Mouse (Mus musculus) stomach, postnatal 0 days (tissue): ENCODE results near the gene Dpm1.

Source experiments
- CTCF ChIP-seq: IDR thresholded peaks from 2 replicates; pipeline ENCODE4 v1.5.1; 2016; ENCODE audit warnings: antibody characterized with exemption, low read depth, mild to moderate bottlenecking, moderate library complexity
- EP300 ChIP-seq: optimal IDR thresholded peaks from 2 replicates; pipeline ENCODE3; 2016; ENCODE audit warnings: antibody characterized with exemption

- no peak for TF ChIP-seq CTCF
- TF ChIP-seq EP300, result peak; percentile 57
These were observed at the start of gene Dpm1, which contains the start of the genes Gm20716 and Mocs3 for GRCm38 (mm10) chr2:168230026-168230728.
